Mouse (Mus musculus) monocyte, adult 2 months (primary cell): Measurements from ENCODE around the gene Dab2ip.

ENCODE experiments used
- DNase-seq, 2 experiments: peaks; one replicate each; pipeline ENCODE4 v3.0.0; 2022; ENCODE audit warnings: low spot score in 2 of 2, low read depth in 1 of 2

Gene Dab2ip

DNA sequence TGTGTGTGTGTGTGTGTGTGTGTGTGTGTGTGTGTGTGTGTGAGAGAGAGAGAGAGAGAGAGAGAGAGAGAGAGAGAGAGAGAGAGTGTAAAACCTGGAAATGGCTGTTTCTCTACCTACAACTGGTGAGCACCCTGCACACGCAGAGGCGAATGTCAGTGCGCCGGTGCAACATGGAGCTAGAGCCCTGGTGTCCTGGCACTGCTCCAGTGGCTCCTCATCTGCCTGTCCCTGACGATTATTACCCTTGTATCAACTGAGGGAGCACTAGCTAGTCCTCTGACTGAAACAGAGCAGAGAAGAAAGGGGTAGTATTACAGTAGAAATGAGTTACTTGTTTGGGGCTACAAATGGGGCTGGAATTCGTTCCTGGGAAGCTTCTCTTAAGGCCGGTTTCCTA, 155.4 kb downstream of the Dab2ip start:
- DNase-seq = no peak

DNA sequence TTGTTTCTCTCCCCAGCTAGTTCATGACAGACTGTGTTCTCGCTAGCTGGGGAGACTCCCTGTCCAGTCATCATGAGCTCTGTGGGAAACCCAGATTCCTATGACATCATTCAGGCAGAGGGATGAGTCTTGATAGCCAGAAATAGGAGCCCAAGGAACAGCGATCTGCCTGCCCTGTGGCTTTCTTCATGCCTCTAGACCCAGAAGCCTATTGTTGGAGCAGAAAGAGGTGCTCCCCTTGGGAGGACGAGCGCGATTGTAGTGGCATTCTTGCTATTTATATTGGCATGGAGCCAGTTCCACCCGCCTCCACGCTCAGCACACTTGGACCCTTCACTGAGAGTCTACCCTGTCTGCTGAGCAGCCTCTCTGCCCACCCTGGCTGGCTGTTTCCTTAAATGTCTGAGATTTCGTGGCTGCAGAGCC, 156.7 kb downstream of the Dab2ip start:
- no peak for DNase-seq

DNA sequence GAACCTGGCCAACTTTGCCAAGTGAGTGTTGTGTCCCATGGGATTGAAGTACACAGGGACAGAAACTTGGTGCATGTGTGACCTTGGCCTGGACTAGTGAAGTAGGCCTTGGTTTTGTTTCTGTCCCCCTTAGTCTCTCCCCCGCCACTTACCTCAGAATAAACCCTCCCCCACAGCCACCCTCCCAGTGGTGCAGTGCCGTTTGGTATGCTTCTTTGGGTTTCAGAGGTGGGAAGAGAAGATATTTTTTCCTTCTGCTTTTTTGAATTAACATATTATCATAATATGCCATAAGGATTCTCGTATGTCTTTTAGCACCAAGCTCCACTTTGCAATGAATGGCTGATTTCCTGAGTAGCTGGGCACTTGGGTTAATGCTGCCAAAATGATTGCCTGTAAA, 157.4 kb downstream of the Dab2ip start:
- DNase-seq = no peak

DNA sequence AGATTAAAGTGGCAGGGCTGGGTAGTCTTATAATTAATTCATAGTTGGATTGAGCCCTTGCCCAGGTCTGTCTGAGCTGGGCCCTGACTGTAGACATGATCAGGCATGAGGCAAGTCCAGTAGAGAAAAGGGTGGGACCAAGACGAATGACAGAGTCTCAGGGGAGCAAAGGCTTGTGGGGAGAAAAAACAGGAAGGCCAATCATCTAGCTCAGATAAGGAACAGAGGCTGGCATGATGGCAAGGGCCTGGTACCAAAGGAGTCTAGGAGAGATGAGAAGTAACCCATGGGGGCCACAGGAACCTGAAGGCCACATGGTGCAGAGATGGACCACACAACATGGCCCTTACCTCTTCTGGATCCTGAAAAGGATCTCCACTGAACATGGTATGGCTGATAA, 158.1 kb downstream of the Dab2ip start:
- no peak for DNase-seq

DNA sequence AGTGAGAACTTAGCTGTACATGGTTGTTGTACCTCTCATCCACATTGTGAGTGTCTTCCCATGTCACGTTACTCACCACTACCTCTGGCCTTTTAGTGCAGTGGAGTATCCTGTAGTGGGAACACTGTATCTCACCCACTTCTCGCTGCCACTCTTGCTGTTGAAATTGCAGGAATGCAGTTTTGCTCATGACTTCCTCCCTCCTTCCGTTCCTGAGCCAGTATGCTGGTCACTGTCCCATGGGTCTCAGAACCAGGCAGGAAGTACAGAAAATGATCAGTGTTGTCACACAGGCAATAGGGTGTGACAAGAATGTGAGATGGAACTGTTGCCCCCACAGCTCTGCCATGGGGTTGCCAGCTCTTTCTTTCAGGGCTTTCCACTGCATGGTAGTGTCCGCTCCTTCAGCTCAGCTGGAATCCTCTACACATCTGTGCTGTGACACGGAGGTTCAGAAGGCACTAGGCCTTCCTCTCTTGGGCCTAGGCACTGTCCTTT, 160.0 kb downstream of the Dab2ip start:
- DNase-seq = no peak

DNA sequence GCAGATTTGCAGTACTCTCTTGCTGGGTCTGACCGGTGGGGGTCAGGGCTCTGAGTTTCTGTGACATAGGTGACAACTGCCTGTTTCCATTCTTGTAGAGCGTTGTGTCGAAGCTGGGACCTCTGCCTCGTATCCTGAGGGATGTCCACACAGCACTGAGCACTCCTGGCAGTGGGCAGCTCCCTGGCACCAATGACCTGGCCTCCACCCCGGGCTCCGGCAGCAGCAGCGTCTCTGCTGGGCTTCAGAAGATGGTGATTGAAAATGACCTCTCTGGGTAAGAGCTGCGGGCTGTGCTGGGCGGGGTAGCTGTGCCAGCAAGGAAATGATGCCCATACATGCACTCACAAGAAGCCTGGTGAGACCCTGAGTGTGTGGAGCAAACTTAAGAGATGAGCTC, 160.6 kb downstream of the Dab2ip start:
- DNase-seq = no peak

DNA sequence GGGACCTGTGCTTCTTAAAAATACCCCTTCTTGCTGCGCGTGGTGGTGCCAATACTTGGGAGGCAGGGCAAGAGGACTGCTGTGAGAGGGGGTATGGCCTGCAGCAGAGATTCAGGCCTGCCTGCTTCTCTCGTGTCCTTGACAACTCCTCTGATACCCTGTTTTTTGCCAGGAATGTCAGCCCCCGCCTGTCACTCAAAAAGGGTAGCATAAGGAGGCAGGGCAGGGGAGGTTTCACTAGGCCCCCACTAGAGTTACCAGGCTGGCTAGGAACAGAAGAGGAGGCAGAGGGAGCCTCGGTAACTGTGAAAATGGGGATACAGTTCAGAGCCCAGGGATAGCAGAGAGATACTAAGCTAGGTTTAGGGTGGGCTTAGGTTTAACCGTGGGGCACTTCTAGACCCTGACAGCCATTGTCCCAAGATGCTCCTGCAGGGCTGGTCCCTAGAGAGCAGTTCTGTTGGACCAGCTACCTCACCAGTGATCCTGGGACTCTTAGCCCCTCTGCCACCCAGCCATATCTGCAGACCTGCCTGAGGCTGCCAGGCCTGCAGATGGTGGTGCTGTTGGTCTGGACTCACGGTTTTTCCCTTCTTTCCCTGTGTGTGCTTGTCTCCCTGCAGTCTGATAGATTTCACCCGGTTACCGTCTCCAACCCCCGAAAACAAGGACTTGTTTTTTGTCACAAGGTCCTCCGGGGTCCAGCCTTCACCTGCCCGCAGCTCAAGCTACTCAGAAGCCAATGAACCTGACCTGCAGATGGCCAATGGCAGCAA, 161.4 kb downstream of the Dab2ip start:
- DNase-seq = no peak

DNA sequence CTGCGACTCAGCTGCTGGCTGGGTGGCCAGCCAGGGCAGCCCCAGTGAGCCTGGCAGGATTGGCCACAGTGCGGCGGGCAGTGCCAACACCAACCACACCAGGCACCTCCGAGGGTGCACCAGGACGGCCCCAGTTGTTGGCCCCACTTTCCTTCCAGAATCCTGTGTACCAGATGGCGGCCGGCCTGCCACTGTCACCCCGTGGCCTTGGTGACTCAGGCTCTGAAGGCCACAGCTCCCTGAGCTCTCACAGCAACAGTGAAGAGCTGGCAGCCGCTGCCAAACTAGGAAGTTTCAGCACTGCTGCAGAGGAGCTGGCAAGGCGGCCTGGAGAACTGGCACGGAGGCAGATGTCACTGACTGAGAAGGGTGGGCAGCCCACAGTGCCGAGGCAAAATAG, 162.0 kb downstream of the Dab2ip start:
- DNase-seq = no peak

DNA sequence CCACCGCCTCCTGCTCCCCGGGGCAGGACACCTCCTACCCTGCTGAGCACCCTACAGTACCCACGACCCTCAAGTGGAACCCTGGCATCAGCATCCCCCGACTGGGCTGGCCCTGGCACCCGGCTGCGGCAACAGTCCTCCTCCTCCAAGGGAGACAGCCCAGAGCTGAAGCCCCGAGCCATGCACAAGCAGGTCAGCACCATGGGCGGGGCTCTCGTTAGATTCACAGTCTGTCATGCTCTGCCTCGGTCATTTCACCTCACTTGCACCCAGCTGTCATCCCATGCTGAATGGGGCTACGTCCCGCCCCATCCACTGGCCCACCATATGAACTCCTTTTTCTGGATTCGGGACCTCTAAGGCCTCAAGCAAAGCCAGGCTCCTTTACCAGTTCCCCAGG, 162.5 kb downstream of the Dab2ip start:
- no peak for DNase-seq

DNA sequence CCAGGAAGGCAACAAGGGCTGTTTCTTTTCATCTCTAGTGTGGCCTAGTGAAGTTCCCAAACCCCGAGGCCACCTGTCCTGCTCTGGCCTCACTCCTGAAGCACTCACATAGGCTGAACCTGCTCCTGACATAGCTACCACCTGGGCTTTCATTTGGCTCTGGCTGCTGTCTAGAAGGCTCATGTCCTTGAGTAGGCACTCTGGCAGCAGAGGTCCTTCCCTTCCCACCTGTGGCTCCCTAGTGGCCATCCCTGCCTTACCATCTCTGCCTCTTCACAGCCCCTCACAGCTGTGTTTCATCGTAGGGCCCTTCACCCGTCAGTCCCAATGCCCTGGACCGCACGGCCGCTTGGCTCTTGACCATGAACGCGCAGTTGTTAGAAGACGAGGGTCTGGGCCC, 162.9 kb downstream of the Dab2ip start:
- DNase-seq = no peak

DNA sequence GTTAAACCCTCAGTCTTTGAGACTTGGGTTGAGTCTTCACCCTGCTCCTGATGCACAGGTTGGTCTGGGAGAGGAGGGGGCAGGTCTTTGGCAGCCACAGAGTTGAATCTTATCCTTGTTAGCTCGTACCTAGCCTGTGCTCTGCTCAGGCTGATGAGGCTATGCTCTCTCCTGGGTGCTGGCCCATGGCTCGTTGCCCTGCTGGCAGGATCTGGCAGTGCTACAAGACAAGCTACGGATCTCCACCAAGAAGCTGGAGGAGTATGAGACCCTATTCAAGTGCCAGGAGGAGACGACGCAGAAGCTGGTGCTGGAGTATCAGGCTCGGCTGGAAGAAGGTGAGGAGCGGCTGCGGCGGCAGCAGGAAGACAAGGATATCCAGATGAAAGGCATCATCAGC, 164.8 kb downstream of the Dab2ip start:
- DNase-seq = no peak

DNA sequence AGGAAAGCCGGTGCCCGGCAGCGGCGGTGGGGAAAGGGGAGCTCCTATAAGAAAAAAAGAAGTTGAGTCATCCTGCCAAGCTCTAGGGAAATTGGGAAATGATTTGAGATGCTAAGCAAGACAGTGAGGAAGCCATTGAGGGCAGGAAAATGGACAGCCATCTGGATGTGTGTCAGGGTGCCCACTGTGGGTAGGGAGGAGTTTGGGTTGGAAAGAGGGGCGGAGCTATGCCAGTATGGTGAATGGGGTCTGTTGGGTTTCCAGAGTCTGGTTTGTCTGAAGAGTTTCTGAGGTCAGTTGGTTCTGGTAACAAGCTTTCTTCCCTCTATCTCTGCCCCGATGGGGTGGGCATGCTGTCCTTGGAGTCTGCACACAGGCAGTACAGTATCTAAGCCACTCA, 165.2 kb downstream of the Dab2ip start:
- DNase-seq = no peak

DNA sequence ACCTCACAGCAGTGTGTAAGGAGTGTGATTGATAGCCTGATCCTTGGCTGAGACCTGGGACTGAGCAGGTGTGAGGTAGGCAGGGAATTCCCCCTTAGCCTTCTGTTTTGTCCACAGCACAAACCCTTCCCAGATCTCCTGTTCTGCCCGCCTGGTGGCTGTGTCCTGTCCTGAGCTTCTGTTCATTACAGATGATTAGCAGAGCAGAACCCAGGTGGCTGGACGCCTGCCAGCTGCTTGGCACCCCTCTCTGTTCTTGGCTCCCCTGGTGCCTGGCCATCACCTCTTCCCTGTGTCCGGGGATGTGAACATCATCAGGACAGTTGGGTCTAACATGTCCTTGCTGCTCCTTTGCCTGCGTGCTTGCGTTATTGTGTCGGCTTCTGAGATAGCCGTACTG, 165.6 kb downstream of the Dab2ip start:
- no peak for DNase-seq

DNA sequence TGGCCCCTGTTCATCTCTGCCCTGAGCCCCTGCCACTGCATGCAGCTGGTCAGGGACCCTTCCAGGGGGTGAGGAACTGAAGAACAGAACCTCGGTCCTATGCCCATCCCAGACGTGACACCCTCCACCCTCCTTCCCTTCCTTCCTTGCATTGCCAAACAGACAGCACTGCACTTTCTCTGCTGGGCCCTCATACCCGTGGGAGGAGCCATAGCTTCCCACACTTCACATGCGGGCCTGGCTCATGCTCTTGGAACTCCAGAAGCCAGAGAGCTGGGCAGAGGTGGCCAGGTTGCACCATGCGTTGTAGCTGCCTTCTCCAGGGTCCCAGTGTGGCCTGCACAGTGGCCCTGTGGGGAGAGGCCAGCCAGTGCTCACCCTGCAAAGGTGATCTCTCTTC, 170.6 kb downstream of the Dab2ip start:
- DNase-seq = no peak

DNA sequence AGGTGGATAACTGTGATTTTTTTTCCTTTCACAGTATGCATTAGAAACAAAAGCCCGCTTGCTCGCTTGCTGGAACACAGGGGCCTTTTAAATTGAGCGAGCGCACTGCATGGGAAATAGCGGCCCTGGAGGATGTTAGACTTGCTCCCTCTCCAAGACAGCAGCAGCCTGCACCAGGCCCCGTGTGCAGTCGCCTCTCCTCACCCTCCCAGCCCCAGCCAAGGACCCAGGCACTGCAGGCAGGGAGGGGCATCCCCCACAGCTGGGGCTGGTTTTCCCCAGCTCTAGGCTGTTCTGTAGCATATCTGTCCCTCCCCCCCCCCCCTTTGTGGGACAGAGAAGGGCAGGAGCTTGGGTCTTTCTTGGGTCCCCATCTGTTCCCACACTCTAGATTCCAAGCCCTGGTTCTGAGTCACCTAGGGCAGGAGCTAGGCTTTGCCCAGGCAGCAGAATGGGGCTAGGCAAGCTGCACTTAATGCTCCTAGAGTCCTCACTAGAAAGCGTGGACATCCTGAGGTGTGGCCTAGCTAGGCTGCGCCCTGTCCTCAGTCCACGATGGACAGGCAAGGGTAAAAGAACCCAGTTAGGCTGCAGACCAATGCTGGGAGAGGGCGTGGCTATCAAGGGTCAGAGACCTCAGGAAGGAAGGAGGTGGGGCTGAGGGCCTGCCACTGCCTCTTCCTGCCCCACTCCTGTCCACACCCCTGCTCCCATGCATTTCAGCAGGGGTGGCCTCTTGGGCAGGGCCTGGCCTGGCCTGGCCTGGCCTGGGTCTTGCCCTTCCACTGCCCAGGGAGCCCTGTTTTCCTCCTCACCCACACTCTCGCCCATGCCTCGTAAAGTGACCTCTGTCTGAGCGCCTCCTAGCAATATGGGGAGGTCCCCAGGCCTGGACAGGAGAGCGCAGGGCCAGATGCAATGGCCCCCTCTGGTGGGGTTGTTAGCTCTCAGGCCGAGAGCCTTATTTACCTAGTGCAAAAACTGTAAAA, 171.3 kb downstream of the Dab2ip start:
- DNase-seq = no peak

DNA sequence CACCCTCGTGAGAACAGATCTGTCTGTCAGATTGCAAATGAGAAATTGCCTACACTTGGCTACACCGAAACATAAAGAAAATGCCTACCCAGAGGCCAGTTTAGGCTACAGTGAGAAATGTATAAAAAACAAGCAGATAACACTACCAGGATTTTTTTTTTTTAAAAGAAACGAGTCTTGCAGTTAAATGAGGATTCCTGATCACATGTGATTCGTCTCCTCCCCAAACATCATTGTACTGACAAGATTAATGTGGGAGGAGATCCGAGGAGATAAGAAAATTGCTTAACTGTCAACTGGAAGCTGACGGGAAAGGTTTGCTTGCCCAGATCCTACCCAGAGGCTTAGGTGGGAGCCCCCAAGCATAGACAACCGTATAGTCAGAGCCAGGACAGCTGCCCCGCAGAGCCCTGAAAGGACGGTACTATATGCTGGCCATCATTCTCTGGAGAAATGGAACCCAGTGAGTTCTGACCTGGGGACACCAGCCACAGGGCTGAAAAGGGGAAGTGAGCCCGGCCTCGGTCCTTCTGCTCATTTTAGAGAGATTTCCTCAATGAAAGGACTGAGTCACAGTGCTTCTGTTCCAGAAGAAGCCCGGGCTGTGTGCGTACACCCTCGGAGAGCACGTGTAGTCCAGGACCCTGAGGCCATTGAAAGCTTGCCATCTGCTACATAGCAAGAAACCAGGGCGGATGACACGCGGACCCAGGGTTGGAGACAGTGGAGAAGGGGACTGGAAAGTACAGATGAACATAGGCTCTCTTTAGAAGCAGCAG, 173.8 kb downstream of the Dab2ip start:
- DNase-seq = peak; percentile 62 to 72

DNA sequence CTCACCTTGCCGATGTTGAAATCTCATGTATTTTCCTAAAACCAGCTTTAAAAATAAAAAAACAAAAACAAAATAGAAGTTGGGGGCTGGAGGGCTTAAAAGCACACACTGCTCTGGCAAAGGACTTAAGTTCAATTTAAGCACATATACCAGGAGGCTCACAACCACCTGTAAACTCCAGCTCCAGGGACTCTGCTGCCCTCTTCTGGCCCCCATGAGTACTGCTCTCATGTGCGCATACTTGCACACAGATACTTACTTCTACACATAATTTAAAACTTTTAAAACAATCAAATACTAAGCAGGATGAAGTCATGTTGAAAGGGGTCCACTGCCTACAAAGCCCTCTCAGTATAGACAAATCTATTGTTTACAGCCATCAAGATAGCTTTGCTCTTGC, 176.9 kb downstream of the Dab2ip start:
- DNase-seq = no peak

DNA sequence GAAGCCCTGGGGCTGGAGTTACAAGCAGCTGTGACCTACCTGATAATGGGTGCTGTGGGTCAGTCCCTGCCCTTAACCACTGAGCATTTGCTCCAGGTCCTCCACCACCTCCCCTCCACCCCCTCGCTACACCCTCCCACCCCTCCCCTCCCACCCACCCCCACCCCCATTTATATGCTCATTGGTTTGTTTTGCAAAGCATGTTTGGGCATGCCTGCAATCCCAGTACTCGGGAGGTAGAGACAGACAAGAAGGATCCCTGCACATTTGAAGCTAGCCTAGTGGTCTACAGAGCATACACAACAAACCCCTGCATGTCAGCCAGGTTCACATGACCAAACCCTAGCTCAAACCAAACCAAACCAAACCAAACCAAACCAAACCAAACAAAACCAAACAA, 178.0 kb downstream of the Dab2ip start:
- DNase-seq = no peak

DNA sequence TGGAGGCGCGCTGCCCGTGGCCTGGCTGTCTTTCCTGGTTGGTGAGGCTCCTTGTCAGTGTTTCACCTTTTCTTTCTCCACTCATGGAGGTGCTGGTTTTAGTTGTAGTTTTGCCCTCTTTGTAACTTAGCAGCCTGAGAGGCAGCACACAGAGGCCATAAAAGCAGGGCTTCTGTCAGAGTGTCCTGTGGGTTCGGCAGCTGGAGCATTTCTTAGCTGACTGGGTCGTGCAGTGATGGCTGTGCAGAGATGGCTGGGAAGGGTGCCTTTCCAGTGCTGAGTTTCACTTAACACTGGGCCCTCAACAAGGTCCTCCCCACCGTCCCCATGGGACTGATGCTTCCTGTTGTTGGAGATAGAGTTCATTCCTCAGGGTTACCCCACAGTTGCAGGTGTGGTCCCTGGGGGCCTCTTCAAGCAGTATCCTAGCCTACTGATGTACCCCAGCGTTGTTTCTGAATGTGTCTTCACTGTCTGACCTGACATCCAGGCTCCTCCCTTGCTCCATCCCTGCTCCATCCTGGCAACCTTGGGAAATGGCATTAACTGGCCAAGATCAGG, 179.5 kb downstream of the Dab2ip start:
- DNase-seq = no peak

DNA sequence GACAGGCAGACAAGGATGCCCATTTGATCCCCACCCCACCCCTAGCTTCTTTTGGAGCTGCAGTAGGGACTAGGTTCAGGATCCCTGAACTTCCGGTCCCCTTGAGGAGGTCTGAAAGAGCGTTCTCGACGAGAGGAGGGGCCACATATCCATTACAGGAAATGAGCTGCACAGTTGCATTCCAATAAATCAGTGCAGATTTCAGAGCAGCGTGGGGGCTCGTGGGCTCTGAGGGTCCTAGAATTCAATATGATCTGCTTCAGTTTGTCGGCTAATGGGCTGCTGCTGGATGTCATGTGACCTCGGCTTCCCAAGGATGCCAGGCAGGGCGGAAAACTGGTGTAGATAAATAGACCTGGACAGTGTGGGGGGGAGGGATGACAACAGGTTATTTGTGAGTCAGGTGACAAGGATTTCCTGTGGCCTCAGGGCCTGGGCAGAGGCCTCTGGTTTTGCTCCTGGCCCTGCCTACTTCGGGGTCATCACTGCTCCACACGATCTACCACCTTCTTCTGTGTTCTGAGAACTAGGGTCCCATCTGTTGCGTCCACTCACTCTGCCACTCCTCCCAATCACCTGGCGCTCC, 181.7 kb downstream of the Dab2ip start:
- no peak for DNase-seq

DNA sequence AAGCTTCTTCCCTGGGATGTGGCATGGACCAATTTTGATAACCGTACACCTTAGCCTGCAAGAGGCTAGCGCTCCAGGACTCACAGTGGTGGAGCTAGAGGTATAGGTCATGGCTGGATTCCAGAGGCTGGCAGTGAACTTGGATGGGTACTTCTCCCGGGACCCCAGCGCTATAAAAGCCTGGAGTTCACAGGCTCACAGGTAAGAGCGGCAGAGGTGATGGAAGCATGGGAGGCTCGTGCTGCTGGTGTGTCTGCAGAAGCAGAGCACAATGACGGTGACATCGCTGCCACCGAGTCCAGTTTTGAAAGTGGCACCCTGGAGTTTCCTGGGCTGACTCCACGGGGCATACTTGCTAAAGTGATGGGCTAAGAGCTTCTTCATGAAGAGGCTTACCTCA, 187.8 kb downstream of the Dab2ip start:
- DNase-seq = no peak
